Mouse (Mus musculus): ENCODE data around the gene Qtrt1. TPM values are rescaled to one million over a fixed set of nuclear protein-coding genes. Genes with fewer than 3 reads are reported as not detected.

The Qtrt1 gene
- total RNA-seq, 1 experiment from 2014 or later: 19.4 TPM

DNA sequence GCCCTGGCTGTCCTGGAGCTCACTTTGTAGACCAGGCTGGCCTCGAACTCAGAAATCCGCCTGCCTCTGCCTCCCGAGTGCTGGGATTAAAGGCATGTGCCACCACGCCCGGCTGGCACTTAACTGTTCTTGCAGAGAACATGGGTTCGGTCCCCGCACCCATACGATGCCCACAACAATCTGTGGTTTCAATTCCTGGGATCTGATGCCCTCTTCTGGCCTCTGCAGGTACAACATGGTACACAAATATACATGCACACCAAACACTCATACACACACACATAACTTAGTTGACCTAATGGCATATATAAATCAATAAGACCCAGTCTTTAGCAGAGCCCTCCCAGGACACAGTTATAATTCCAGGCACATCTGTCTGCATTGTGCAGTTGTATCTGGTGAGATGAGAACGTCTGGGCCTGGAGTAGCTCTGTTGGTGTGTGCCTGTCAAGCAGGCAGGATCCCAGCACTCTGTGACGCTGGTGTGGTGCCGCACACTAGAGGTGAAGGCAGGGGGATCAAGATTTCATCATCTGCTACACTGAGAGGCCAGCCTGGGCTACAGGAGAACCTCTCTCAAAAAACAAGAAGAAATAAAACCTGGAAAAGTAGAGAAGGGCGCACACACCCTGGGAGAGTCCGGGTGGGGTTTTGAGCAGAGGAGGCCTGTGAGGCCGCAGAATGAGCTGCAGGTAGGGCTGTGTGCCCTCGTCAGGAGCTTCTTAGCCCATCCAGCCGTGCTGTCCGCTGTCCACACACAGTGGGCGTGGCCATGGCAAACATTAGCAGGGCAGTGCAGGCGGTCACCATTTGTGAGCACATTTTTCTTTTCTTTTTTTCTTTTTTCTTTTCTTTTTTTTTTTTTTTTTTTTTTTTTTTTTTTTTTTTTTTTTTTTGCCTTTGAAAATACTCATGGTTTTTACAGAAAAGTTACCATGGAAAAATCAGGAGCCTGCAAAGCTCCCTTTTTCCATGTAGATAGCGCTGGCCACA is 57.7 kb downstream of the Qtrt1 start:
- ATAC-seq (ENCODE audit: extremely low read depth, insufficient number of reproducible peaks, low FRiP score, poor library complexity, severe bottlenecking): peak; percentile 64; the same call in 1 of the 2 replicates

Other genes starting within 250 kb of the Qtrt1 start
- 1.5 and 2.6 TPM in 2 replicates for gene Pde4a, start 246.1 kb upstream of the Qtrt1 start, total RNA-seq (2017)
- 25.0 and 29.5 TPM in 2 replicates for gene Keap1, start 172.5 kb upstream of the Qtrt1 start, total RNA-seq (2017)
- 4.7 and 5.9 TPM in 2 replicates for gene S1pr5, start 163.4 kb upstream of the Qtrt1 start, total RNA-seq (2017)
- gene Atg4d, start 146.5 kb upstream of the Qtrt1 start, total RNA-seq (2017): 18.3 and 31.7 TPM in 2 replicates
- gene Kri1, start 123.9 kb upstream of the Qtrt1 start, total RNA-seq (2017): 175 and 178 TPM in 2 replicates
- 74.5 and 93.6 TPM in 2 replicates for gene Cdkn2d, start 120.4 kb upstream of the Qtrt1 start, total RNA-seq (2017)
- gene Ap1m2, start 99.5 kb upstream of the Qtrt1 start, total RNA-seq (2017): 7.6 and 13.6 TPM in 2 replicates
- gene Slc44a2, start 91.1 kb upstream of the Qtrt1 start, total RNA-seq (2017): 269 and 279 TPM in 2 replicates
- 58.2 and 67.9 TPM in 2 replicates for gene Ilf3, start 44.0 kb upstream of the Qtrt1 start, total RNA-seq (2017)
- gene Dnm2, start 13.1 kb downstream of the Qtrt1 start, total RNA-seq (2017): 318 and 340 TPM in 2 replicates
- gene Tmed1, start 98.4 kb downstream of the Qtrt1 start, total RNA-seq (2017): 4.4 and 5.3 TPM in 2 replicates
- gene AB124611, start 114.3 kb downstream of the Qtrt1 start, total RNA-seq (2017): 333 and 359 TPM in 2 replicates
- 17.6 and 18.3 TPM in 2 replicates for gene Carm1, start 135.1 kb downstream of the Qtrt1 start, total RNA-seq (2017)
- 23.7 and 28.5 TPM in 2 replicates for gene Timm29, start 180.9 kb downstream of the Qtrt1 start, total RNA-seq (2017)
- 8.1 and 11.1 TPM in 2 replicates for gene Yipf2, start 181.0 kb downstream of the Qtrt1 start, total RNA-seq (2017)
- 70.4 and 71.1 TPM in 2 replicates for gene Smarca4, start 204.3 kb downstream of the Qtrt1 start, total RNA-seq (2017)

Measured in neutrophil, adult 5-6 weeks (primary cell).